Mouse (Mus musculus): ENCODE results near the gene Kars.

DNA sequence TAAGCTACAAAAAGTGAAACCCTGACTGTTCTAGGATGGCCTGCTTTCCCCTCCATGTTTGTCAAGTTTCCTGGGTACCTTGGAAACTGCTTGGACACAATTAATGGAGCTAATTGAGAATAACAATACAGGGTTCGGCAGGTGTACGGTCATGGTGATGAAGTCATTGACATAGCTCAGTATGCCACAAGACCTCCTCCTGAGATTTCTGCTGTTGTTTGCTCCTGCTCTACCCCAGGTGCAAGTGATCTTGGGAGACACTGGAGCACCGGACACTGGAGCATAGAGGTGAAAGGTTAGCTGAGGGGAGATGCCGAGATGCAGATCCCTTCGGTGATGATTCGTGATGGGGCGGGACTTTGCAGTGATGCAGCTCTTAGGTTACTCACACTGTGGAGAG is 21.9 kb upstream of the Kars start:
- TF ChIP-seq MEF2A (IDR thresholded peaks at IDR 0.05; ENCODE audit: borderline replicate concordance, low read depth, low read length) (no peak), CTCF (conservative IDR thresholded peaks at IDR 0.05 in 1 of 2, IDR thresholded peaks at IDR 0.05 in 1 of 2; ENCODE audit: low read depth in 2 of 2, low read length in 2 of 2) (no peak), E2F4 (IDR thresholded peaks at IDR 0.05; ENCODE audit: insufficient replicate concordance, low read depth, low read length) (no peak), EP300 (IDR thresholded peaks at IDR 0.05; ENCODE audit: low read length) (no peak), TCF12 (IDR thresholded peaks at IDR 0.05; ENCODE audit: low read depth, low read length) (no peak)
